Mouse (Mus musculus) midbrain, postnatal 0 days (tissue): ENCODE data around the gene Jup. TPM values are rescaled to one million over a fixed set of nuclear protein-coding genes. Genes with fewer than 3 reads are reported as not detected.
"Not testable (repeated sequence)": the region's sequence is repeated elsewhere in the genome, so short reads cannot be mapped to it uniquely, and the experiment has no call there.

ENCODE experiments used
- ATAC-seq: fragments of 200-750 bp; cut with Nextera tagmentation; 2 replicates; pipeline ENCODE4 v1.8.0; 2017; ENCODE audit warnings: moderate number of reproducible peaks, mild to moderate bottlenecking, moderate TSS enrichment, moderate library complexity; ENCODE audit not compliant: low FRiP score
- DNase-seq: peaks from one replicate; pipeline ENCODE4 v3.0.0-alpha.2; 2015; ENCODE audit warnings: low spot score
- H3K27ac ChIP-seq: fragments of 300-500 bp; sonication (generic); 2 replicates; pipeline ENCODE4 v1.5.1; 2014; ENCODE audit warnings: low read depth, mild to moderate bottlenecking, low read length, mixed read lengths
- H3K27me3 ChIP-seq: fragments of 300-500 bp; sonication (generic); 2 replicates; pipeline ENCODE4 v1.6.1; 2014; ENCODE audit warnings: low read length, control low read depth, mixed read lengths; ENCODE audit not compliant: insufficient read depth
- H3K36me3 ChIP-seq: fragments of 300-500 bp; sonication (generic); 2 replicates; pipeline ENCODE4 v1.6.1; 2014; ENCODE audit warnings: low read length, control low read depth, mixed read lengths; ENCODE audit not compliant: insufficient read depth
- H3K4me1 ChIP-seq: fragments of 300-500 bp; sonication (generic); 2 replicates; pipeline ENCODE4 v1.6.1; 2014; ENCODE audit warnings: mild to moderate bottlenecking, control low read depth, antibody characterized with exemption, low read length, mixed read lengths; ENCODE audit not compliant: insufficient read depth
- H3K4me2 ChIP-seq: fragments of 300-500 bp; sonication (generic); 2 replicates; pipeline ENCODE4 v1.6.1; 2014; ENCODE audit warnings: low read depth, mild to moderate bottlenecking, low read length, mixed read lengths; ENCODE audit not compliant: poor library complexity, severe bottlenecking
- H3K4me3 ChIP-seq: fragments of 300-500 bp; sonication (generic); 2 replicates; pipeline ENCODE4 v1.5.1; 2014; ENCODE audit warnings: low read depth, mild to moderate bottlenecking, low read length, moderate library complexity
- H3K9ac ChIP-seq: fragments of 300-500 bp; sonication (generic); replicated peaks from 2 replicates; pipeline ENCODE4 v1.6.1; 2014; ENCODE audit warnings: mild to moderate bottlenecking, low read length, moderate library complexity, mixed read lengths; ENCODE audit not compliant: poor library complexity, severe bottlenecking
- H3K9me3 ChIP-seq: fragments of 300-500 bp; sonication (generic); 2 replicates; pipeline ENCODE4 v1.6.1; 2016; ENCODE audit warnings: low read length, control low read depth
- CTCF ChIP-seq: IDR thresholded peaks from 2 replicates; pipeline ENCODE4 v1.5.1; 2016; ENCODE audit warnings: antibody characterized with exemption, mild to moderate bottlenecking
- WGBS: fragments of 180-500 bp; shearing (Covaris S2); extraction: QIAGEN DNeasy Blood & Tissue Kit; methylation state at CpG from one replicate; pipeline ENCODE4 v1.1.7; 2014; 5-methylcytosine and 5-hydroxymethylcytosine counted together
- polyA plus RNA-seq: library from polyadenylated mRNA; unstranded; fragments of >200 nt; fragmentation: Nextera tagmentation; extraction: Ambion mirVana; gene quantifications from 2 replicates; pipeline ENCODE4 v1.2.1, GENCODE M21; 2015
- total RNA-seq: library from RNA; depleted of rRNA; stranded (reverse); fragments of >200 nt; gene quantifications from 2 replicates; pipeline ENCODE4 v1.2.3, GENCODE M21; 2014

The Jup gene
- total and polyA plus RNA-seq, 2 experiments from 2014 or later, result 69.7 to 156 TPM

DNA sequence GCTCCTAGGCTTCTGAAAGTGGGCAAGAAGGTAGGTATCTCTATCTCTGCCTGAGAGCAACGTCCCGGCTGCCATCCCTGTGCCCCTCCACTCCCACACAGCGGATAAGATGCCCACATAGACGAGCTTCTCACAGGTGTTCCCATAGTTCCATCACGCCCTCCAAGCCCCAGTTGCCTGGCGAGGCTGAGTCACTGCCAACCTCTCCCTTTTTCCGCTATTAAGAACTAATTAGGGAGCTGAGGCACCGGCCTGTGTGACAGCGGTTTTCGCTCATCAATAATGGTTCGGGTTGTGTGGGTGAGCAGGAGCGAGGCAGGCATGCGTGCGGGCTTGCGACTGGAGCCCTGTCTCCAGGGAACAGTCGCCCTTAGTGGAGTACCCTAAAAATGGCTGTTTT is 67.3 kb downstream of the Jup start:
- no peaks in the 10 kb centered on the region for H3K36me3 ChIP-seq
- no peak overlapping the region for H3K4me2 ChIP-seq
- no peak for TF ChIP-seq CTCF
- no peak overlapping the region for H3K9ac ChIP-seq
- no peaks in the 10 kb centered on the region for H3K9me3 ChIP-seq
- DNase-seq (no peak), ATAC-seq (no peak)
- 53% methylated on average over 16 of the region's 16 CpGs for WGBS
- H3K27ac ChIP-seq, result no peak overlapping the region
- H3K4me3 ChIP-seq, result no peak overlapping the region
- H3K27me3 ChIP-seq, result no peaks in the 10 kb centered on the region
- H3K4me1 ChIP-seq, result peaks cover 28% of the 10 kb centered on the region; the same call in 1 of the 2 replicates

DNA sequence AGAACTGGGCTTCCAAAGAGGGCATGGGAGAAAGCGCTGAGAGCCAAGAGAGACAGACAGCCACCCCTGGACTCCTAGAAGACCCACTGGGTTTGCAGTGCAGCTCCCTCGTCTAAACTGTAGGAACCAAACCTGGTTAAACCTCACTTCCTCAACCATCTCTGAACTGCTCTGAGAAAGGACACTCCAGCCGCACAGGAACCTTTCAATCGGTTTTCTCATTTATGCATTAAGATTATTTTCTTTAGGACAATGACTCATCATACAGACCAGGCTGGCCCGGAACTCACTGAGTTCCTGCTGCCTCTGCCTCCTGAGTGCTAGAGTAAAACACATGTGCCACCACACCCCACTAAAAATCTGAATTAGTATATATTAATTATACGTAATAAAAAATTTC is 69.8 kb downstream of the Jup start:
- Histone ChIP-seq H3K27ac (0 out of 2 replicates have a peak overlapping the region, but pooled peaks have one; percentile 47), H3K4me2 (no peak overlapping the region), H3K9me3 (no peaks in the 10 kb centered on the region), H3K36me3 (no peaks in the 10 kb centered on the region), H3K27me3 (no peaks in the 10 kb centered on the region), H3K4me3 (no peak overlapping the region), H3K9ac (no peak overlapping the region), H3K4me1 (peaks cover 16% of the 10 kb centered on the region; the same call in 1 of the 2 replicates)
- no peak for DNase-seq
- 87% methylated on average over 6 of the region's 6 CpGs for WGBS
- TF ChIP-seq CTCF, result no peak
- no peak for ATAC-seq

DNA sequence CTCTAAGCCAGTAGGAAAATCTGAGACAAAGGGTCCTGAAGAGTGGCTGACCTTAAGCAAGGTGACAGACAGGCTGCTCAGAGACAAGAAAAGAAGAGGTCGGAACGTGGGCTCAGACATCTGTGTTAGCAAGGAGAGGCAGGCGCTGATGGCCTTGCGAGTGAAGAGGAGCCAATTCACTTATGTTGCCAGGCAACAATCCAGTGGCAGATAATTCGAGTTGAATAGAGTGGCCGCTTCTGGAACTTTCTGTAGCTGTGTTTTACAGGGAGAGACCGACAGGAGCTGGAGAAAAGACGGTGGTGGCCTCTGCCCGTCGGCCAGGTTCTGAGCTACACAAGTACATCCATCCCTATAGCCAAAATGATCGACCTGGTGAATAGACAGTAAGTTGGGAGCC is 70.2 kb downstream of the Jup start:
- H3K4me1 ChIP-seq, result peaks cover 15% of the 10 kb centered on the region; the same call in 1 of the 2 replicates
- H3K9me3 ChIP-seq, result no peaks in the 10 kb centered on the region
- ATAC-seq (no peak), DNase-seq (peak; percentile 53)
- peaks cover 4% of the 10 kb centered on the region for H3K36me3 ChIP-seq
- H3K9ac ChIP-seq, result no peak overlapping the region
- H3K27me3 ChIP-seq, result no peaks in the 10 kb centered on the region
- H3K27ac ChIP-seq, result peak overlapping the region; percentile 47; the same call in 1 of the 2 replicates
- 41% methylated on average over 11 of the region's 11 CpGs for WGBS
- no peak overlapping the region for H3K4me3 ChIP-seq
- H3K4me2 ChIP-seq, result no peak overlapping the region
- TF ChIP-seq CTCF, result no peak

GRCm38 (mm10) chr11:100325062-100325629 is 72.4 kb downstream of the Jup start:
- WGBS, result 57% methylated on average over 11 of the region's 11 CpGs
- no peak overlapping the region for H3K27ac ChIP-seq

DNA sequence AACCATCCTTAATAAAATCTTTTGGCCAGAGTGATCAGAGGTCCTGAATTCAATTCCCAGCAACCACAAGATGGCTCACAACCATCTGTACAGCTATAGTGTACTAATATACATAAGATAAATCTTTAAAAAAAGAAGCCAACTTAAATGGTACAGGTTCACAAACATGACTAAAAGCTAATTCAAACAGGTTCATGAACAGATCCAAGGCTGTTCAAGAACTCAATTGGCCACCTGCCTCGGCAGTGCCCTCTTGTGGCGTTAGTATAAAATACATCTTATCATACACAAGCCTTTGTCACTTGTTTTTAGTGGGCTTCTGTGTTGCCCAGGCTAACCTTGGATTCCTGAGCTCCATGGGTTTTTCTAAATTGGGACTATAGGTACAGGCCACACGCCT is 74.0 kb downstream of the Jup start:
- no peak overlapping the region for H3K9ac ChIP-seq
- ATAC-seq (no peak), DNase-seq (peak; percentile 80)
- TF ChIP-seq CTCF, result peak; percentile 84
- H3K36me3 ChIP-seq, result peaks cover 10% of the 10 kb centered on the region
- no peak overlapping the region for H3K4me3 ChIP-seq
- H3K4me2 ChIP-seq, result no peak overlapping the region
- H3K27me3 ChIP-seq, result no peaks in the 10 kb centered on the region
- 0 out of 2 replicates have a peak, but pooled peaks cover 10% of the 10 kb centered on the region for H3K4me1 ChIP-seq
- WGBS, result 15% methylated on average over 3 of the region's 3 CpGs
- no peak overlapping the region for H3K27ac ChIP-seq
- no peaks in the 10 kb centered on the region for H3K9me3 ChIP-seq

More at GRCm38 (mm10) chr11:100325062-100325629, 72.4 kb downstream of the Jup start:
- ATAC-seq (no peak), DNase-seq (no peak)
- H3K36me3 ChIP-seq, result peaks cover 10% of the 10 kb centered on the region
- H3K4me2 ChIP-seq, result no peak overlapping the region
- H3K9me3 ChIP-seq, result no peaks in the 10 kb centered on the region
- no peaks in the 10 kb centered on the region for H3K27me3 ChIP-seq
- no peak overlapping the region for H3K9ac ChIP-seq
- no peak for TF ChIP-seq CTCF
- no peak overlapping the region for H3K4me3 ChIP-seq
- H3K4me1 ChIP-seq, result peaks cover 8% of the 10 kb centered on the region; the same call in 1 of the 2 replicates

DNA sequence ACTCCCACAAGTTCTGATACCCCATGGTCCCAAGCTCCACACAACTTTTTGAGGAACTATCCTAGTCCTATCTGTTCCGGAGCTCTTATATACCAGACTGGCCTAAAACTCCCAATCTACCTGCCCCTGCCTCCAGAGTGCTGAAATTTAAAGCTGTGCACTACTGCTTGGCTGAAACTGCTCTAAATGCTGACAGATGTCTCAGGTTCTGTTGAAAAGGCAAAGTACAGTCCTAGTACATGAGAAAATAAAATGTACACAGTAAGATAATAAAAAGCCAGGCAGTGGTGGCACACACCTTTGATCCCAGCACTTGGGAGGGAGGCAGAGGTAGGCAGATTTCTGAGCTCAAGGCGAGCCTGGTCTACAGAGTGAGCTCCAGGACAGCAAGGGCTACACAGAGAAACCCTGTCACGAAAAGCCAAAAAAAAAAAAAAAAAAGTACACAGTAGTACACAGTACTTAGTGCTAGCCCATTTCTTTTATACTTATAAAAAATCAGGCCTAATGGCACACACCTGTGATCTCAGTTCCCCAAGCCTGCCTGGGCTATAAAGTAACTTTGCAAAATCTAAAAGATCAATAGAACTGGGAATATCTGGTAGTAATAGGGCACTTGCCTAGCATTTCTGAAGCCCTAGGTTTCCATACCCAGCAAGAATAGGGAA is 74.8 kb downstream of the Jup start:
- DNase-seq (no peak), ATAC-seq (no peak)
- WGBS, result 71% methylated on average over 3 of the region's 3 CpGs

DNA sequence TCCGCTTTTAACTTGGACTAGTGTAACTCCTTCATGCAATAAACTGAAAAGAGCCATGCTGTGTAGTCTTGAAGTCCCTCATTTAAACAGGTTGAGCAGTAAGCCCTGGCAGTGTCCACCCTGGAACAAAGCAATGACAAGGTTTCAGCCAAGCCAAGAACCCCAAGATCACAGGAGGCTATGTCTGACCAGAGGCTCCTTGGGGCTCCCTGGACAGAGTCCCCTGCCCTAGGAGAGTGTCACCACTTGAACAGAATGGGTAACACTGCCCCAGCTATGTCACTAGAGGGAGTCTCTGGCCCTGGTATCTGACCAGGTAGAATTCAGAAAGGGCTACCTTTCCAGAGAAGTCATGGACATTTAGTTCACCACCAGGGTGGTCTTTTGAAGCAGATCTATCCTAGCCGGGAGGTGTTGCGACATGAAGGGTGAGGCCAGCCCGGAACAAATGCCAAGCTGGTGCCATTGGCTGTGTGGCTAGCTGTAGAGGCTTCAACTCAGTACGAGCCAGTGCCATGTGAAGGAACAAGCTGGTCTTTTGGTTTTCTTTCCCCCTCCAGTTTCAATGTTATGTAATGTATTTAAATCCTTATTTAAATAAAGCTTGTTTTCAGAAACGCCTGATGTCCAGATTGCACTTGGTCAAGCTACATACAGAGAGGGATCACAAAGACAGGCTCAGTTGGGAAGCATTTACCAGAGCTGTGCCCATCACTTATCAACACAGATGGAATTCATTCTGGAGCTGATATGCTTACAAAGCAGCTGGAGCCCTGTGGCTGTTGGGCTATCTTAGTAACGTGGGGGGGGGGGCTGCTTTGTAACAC is 75.9 kb downstream of the Jup start:
- WGBS, result 74% methylated on average over 7 of the region's 7 CpGs
- H3K4me2 ChIP-seq, ATAC-seq: not testable (repeated sequence)

More for the DNA sequence above, 74.8 kb downstream of the Jup start:
- Histone ChIP-seq H3K27ac (no peak overlapping the region), H3K9me3 (no peaks in the 10 kb centered on the region), H3K4me2 (no peak overlapping the region), H3K36me3 (peaks cover 10% of the 10 kb centered on the region), H3K4me3 (no peak overlapping the region), H3K27me3 (no peaks in the 10 kb centered on the region), H3K9ac (no peak overlapping the region), H3K4me1 (0 out of 2 replicates have a peak, but pooled peaks cover 9% of the 10 kb centered on the region)
- no peak for TF ChIP-seq CTCF

GRCm38 (mm10) chr11:100320701-100321410 is 76.7 kb downstream of the Jup start:
- H3K9me3 ChIP-seq, ATAC-seq, DNase-seq, H3K4me1 ChIP-seq, H3K27me3 ChIP-seq: not testable (repeated sequence)
- Histone ChIP-seq H3K27ac (peak overlapping the region; percentile 100), H3K4me2 (peak overlapping the region; percentile 59), H3K36me3 (peaks cover 10% of the 10 kb centered on the region), H3K4me3 (peak overlapping the region; percentile 72), H3K9ac (peak overlapping the region; percentile 99)
- WGBS, result 15% methylated on average over 11 of the region's 11 CpGs

More for the DNA sequence above, 75.9 kb downstream of the Jup start:
- not testable (repeated sequence) for H3K9me3 ChIP-seq, H3K4me1 ChIP-seq, H3K4me3 ChIP-seq, DNase-seq, H3K27ac ChIP-seq, H3K9ac ChIP-seq, H3K27me3 ChIP-seq
- peaks cover 10% of the 10 kb centered on the region for H3K36me3 ChIP-seq
